Mouse (Mus musculus): ENCODE data around the gene Bcdin3d. TPM values are rescaled to one million over a fixed set of nuclear protein-coding genes. Genes with fewer than 3 reads are reported as not detected.
"Not testable (repeated sequence)": the region's sequence is repeated elsewhere in the genome, so short reads cannot be mapped to it uniquely, and the experiment has no call there.

The Bcdin3d gene
- polyA plus RNA-seq, 1 experiment from 2014 or later = 15.1 TPM

GRCm38 (mm10) chr15:99456338-99456962, 18.1 kb downstream of the Bcdin3d start:
- WGBS = 20% methylated on average over 7 of the region's 7 CpGs
- Histone ChIP-seq H3K27ac (replicated peaks; ENCODE audit: low read depth, low read length) (peak overlapping the region; percentile 89), H3K9ac (replicated peaks; ENCODE audit: low read length) (peak overlapping the region; percentile 78), H3K4me3 (ENCODE audit: low read depth, low read length) (peak overlapping the region; percentile 92), H3K9me3 (replicated peaks; ENCODE audit: control insufficient read depth, low read length) (no peaks in the 10 kb centered on the region), H3K4me2 (ENCODE audit: low read depth, low read length) (peak overlapping the region; percentile 79), H3K36me3 (replicated peaks; ENCODE audit: control insufficient read depth, insufficient read depth, low read depth, low read length) (no peaks in the 10 kb centered on the region), H3K4me1 (ENCODE audit: control insufficient read depth, insufficient read depth, low read length) (no peaks in the 10 kb centered on the region; the same call in 1 of the 2 replicates), H3K27me3 (ENCODE audit: control insufficient read depth, insufficient read depth, low read length) (no peaks in the 10 kb centered on the region)
- no peak for ATAC-seq (replicated peaks; ENCODE audit: insufficient number of reproducible peaks, low FRiP score, low TSS enrichment, low read depth)
- no peak for DNase-seq (ENCODE audit: low spot score)

DNA sequence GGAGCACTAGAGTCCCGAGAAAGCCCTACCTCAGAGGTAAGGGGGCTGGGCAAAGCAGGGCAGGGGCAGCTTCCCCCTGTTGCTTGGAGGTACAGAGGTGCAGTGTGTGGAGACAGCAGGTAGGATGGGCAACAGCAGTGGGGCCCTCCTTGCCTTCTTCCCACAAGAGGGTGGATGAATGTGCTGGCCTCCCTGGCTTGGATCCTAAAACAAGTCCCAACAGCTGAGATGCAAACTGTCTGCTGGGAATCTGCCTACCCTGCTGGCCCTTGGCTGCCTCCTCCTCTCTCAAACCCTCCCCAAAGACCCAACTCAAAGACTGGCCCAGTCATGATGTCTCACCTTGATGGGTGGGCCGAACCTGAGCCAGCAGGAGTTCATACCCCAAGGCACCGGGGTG, 19.1 kb downstream of the Bcdin3d start:
- Histone ChIP-seq H3K27ac (replicated peaks; ENCODE audit: low read depth, low read length) (no peak overlapping the region), H3K36me3 (replicated peaks; ENCODE audit: control insufficient read depth, insufficient read depth, low read depth, low read length) (no peaks in the 10 kb centered on the region), H3K4me2 (ENCODE audit: low read depth, low read length) (no peak overlapping the region), H3K27me3 (ENCODE audit: control insufficient read depth, insufficient read depth, low read length) (no peaks in the 10 kb centered on the region), H3K4me3 (ENCODE audit: low read depth, low read length) (no peak overlapping the region), H3K9ac (replicated peaks; ENCODE audit: low read length) (peak overlapping the region; percentile 18), H3K4me1 (ENCODE audit: control insufficient read depth, insufficient read depth, low read length) (no peaks in the 10 kb centered on the region; the same call in 1 of the 2 replicates), H3K9me3 (replicated peaks; ENCODE audit: control insufficient read depth, low read length) (no peaks in the 10 kb centered on the region)
- 93% methylated on average over 3 of the region's 3 CpGs for WGBS
- ATAC-seq (replicated peaks; ENCODE audit: insufficient number of reproducible peaks, low FRiP score, low TSS enrichment, low read depth) = no peak
- no peak for DNase-seq (ENCODE audit: low spot score)

DNA sequence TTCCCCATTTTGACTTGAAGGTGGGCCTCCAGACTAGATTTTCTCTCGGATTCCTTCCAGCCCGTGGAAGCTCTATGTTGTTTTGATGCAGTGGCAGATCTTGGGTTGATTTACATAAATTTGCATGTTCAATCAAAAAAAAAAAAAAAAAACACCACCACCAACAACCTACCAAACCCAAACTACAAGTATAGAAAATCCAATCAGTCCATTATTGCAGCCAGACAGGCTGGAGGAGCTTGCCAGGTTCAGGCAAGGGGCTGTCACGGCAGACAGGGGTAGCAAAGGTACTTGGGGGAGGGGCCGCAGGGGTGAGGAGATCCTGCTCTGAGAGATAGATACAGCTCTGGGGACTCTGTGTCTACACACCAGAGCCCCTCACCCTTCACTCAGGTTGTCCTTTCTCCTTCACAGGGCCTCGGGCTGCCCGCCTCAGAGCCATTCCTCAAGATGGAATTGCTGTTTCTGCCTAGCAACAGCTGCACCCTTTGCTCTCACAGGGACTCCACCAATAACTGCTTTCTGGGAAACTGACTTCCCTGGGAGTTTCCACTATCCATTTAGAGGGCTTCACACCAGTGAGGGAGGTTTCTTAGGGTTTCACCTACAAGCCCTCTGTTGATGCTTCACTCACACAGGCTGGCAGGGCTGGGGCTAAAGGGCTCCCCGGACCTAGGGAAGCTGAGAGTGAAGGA, 19.8 kb downstream of the Bcdin3d start:
- Histone ChIP-seq H3K4me3 (ENCODE audit: low read depth, low read length) (no peak overlapping the region), H3K27ac (replicated peaks; ENCODE audit: low read depth, low read length) (no peak overlapping the region), H3K36me3 (replicated peaks; ENCODE audit: control insufficient read depth, insufficient read depth, low read depth, low read length) (no peaks in the 10 kb centered on the region; the same call in 1 of the 2 replicates), H3K27me3 (ENCODE audit: control insufficient read depth, insufficient read depth, low read length) (no peaks in the 10 kb centered on the region), H3K4me2 (ENCODE audit: low read depth, low read length) (no peak overlapping the region), H3K9me3 (replicated peaks; ENCODE audit: control insufficient read depth, low read length) (no peaks in the 10 kb centered on the region), H3K4me1 (ENCODE audit: control insufficient read depth, insufficient read depth, low read length) (no peaks in the 10 kb centered on the region; the same call in 1 of the 2 replicates), H3K9ac (replicated peaks; ENCODE audit: low read length) (no peak overlapping the region; the same call in 1 of the 2 replicates)
- ATAC-seq (replicated peaks; ENCODE audit: insufficient number of reproducible peaks, low FRiP score, low TSS enrichment, low read depth) (no peak), DNase-seq (ENCODE audit: low spot score) (no peak)
- WGBS = 84% methylated on average over 7 of the region's 7 CpGs

DNA sequence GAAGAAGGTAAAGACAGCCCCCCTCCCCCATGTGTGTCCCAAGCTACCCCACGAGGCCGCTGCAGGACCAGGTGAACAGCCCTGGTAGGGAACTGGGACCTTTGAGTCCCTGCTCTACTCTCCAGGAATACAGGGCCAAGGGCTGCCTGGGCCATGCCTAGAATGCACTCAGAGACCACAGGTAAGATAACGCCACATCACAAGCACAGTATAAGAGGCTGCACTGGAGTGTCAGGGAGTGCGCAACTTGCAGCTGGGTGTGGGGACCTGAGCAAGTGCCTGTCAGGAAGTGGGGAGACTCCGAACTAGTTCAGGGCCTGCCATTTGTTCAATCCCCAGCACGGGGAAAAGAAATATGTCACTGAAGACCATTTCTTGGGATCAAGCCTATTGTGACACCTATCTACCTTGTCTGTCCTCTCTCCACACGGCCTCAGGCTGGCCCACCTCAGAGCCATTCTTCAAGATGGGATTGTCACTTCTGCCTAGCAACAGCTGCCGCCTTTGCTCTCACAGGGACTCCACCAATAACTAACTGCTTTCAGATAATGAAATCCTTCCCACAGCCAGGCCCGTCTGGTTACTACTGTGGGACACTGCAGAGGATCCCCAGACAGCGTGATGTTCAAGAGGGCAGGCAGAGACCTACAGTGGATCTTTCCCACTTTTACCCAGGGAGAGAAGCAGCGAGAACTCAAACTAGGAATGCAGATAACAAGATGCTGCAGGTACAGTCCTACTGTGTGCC, 21.2 kb downstream of the Bcdin3d start:
- H3K36me3 ChIP-seq (replicated peaks; ENCODE audit: control insufficient read depth, insufficient read depth, low read depth, low read length) = no peaks in the 10 kb centered on the region; the same call in 1 of the 2 replicates
- ATAC-seq (replicated peaks; ENCODE audit: insufficient number of reproducible peaks, low FRiP score, low TSS enrichment, low read depth) (no peak), DNase-seq (ENCODE audit: low spot score) (no peak)
- no peaks in the 10 kb centered on the region for H3K9me3 ChIP-seq (replicated peaks; ENCODE audit: control insufficient read depth, low read length)
- no peaks in the 10 kb centered on the region for H3K27me3 ChIP-seq (ENCODE audit: control insufficient read depth, insufficient read depth, low read length)
- H3K4me3 ChIP-seq (ENCODE audit: low read depth, low read length) = no peak overlapping the region
- no peaks in the 10 kb centered on the region; the same call in 1 of the 2 replicates for H3K4me1 ChIP-seq (ENCODE audit: control insufficient read depth, insufficient read depth, low read length)
- H3K9ac ChIP-seq (replicated peaks; ENCODE audit: low read length) = no peak overlapping the region
- H3K27ac ChIP-seq (replicated peaks; ENCODE audit: low read depth, low read length) = no peak overlapping the region
- 81% methylated on average over 11 of the region's 11 CpGs for WGBS
- H3K4me2 ChIP-seq (ENCODE audit: low read depth, low read length) = no peak overlapping the region

DNA sequence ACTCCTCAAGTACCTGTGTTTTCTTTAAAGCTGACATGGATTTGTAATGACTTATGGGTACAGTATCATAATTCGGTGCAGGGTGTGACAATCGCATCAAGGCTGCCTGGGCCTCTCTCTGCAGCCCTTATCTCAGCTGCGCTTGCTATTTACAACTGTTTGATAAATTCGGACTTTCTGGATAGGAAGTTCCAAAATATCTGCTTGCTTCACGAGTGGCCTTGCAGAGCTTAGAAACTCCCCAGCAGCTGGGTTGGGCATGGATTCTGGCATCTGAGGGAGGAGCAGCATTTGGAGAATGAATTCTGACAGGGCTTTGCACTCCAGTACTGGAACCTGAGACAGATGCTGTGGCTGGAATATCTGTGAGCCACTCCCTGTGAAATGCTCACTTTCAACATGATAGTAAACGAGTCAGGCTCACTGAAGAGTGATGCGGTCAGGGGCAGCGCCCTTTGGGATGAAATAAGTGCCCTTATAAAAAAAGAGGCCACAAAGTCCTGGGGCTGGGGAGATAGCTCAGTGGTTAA, 24.7 kb downstream of the Bcdin3d start:
- no peak for ATAC-seq (replicated peaks; ENCODE audit: insufficient number of reproducible peaks, low FRiP score, low TSS enrichment, low read depth)
- Histone ChIP-seq H3K27ac (replicated peaks; ENCODE audit: low read depth, low read length) (no peak overlapping the region), H3K4me3 (ENCODE audit: low read depth, low read length) (no peak overlapping the region), H3K4me1 (ENCODE audit: control insufficient read depth, insufficient read depth, low read length) (no peaks in the 10 kb centered on the region), H3K36me3 (replicated peaks; ENCODE audit: control insufficient read depth, insufficient read depth, low read depth, low read length) (no peaks in the 10 kb centered on the region; the same call in 1 of the 2 replicates), H3K4me2 (ENCODE audit: low read depth, low read length) (no peak overlapping the region), H3K9me3 (replicated peaks; ENCODE audit: control insufficient read depth, low read length) (no peaks in the 10 kb centered on the region), H3K9ac (replicated peaks; ENCODE audit: low read length) (no peak overlapping the region), H3K27me3 (ENCODE audit: control insufficient read depth, insufficient read depth, low read length) (no peaks in the 10 kb centered on the region)
- WGBS = 89% methylated on average over 8 of the region's 8 CpGs
- no peak for DNase-seq (ENCODE audit: low spot score)

- ATAC-seq (replicated peaks; ENCODE audit: insufficient number of reproducible peaks, low FRiP score, low TSS enrichment, low read depth) = no peak
- no peak overlapping the region for H3K9ac ChIP-seq (replicated peaks; ENCODE audit: low read length)
- H3K4me2 ChIP-seq (ENCODE audit: low read depth, low read length) = no peak overlapping the region
- H3K9me3 ChIP-seq (replicated peaks; ENCODE audit: control insufficient read depth, low read length) = no peaks in the 10 kb centered on the region
- no peak overlapping the region for H3K4me3 ChIP-seq (ENCODE audit: low read depth, low read length)
- no peak for DNase-seq (ENCODE audit: low spot score)
- WGBS = 73% methylated on average over 9 of the region's 9 CpGs
- H3K27me3 ChIP-seq (ENCODE audit: control insufficient read depth, insufficient read depth, low read length) = no peaks in the 10 kb centered on the region
- H3K27ac ChIP-seq (replicated peaks; ENCODE audit: low read depth, low read length) = no peak overlapping the region
- H3K4me1 ChIP-seq (ENCODE audit: control insufficient read depth, insufficient read depth, low read length) = no peaks in the 10 kb centered on the region
- H3K36me3 ChIP-seq (replicated peaks; ENCODE audit: control insufficient read depth, insufficient read depth, low read depth, low read length) = no peaks in the 10 kb centered on the region; the same call in 1 of the 2 replicates
Measured at GRCm38 (mm10) chr15:99449131-99449750, 25.3 kb downstream of the Bcdin3d start.

GRCm38 (mm10) chr15:99446136-99446535, 28.4 kb downstream of the Bcdin3d start:
- WGBS = 87% methylated on average over 10 of the region's 10 CpGs
- H3K4me2 ChIP-seq (ENCODE audit: low read depth, low read length); H3K9ac ChIP-seq (replicated peaks; ENCODE audit: low read length); H3K4me1 ChIP-seq (ENCODE audit: control insufficient read depth, insufficient read depth, low read length); H3K36me3 ChIP-seq (replicated peaks; ENCODE audit: control insufficient read depth, insufficient read depth, low read depth, low read length); H3K27ac ChIP-seq (replicated peaks; ENCODE audit: low read depth, low read length); ATAC-seq (replicated peaks; ENCODE audit: insufficient number of reproducible peaks, low FRiP score, low TSS enrichment, low read depth); H3K27me3 ChIP-seq (ENCODE audit: control insufficient read depth, insufficient read depth, low read length); H3K9me3 ChIP-seq (replicated peaks; ENCODE audit: control insufficient read depth, low read length); H3K4me3 ChIP-seq (ENCODE audit: low read depth, low read length); DNase-seq (ENCODE audit: low spot score): not testable (repeated sequence)
